Mouse (Mus musculus) G1E (cell line): ENCODE measurements at regions not wholly inside any gene's neighbourhood (a gene's known extent, or its start where the extent isn't known, plus 50 kb on each side); places are given as distances from the start of the nearest gene placed in this dataset.
"Not testable (repeated sequence)": the region's sequence is repeated elsewhere in the genome, so short reads cannot be mapped to it uniquely, and the experiment has no call there.

ENCODE experiments used
- ATAC-seq: 2 replicates; pipeline ENCODE4 v1.8.0; 2016; ENCODE audit warnings: mild to moderate bottlenecking; ENCODE audit not compliant: insufficient number of reproducible peaks, poor library complexity, low FRiP score, severe bottlenecking; ENCODE audit errors: extremely low read depth
- DNase-seq: peaks from one replicate; pipeline ENCODE4 v3.0.0; 2012; ENCODE audit warnings: low spot score
- H3K27me3 ChIP-seq: 2 replicates; pipeline ENCODE4 v1.6.1; 2012; ENCODE audit warnings: mild to moderate bottlenecking, low read length, inconsistent platforms; ENCODE audit not compliant: insufficient read depth
- H3K36me3 ChIP-seq: replicated peaks from 2 replicates; pipeline ENCODE3; 2012; ENCODE audit warnings: mild to moderate bottlenecking, inconsistent platforms
- H3K4me1 ChIP-seq: 2 replicates; pipeline ENCODE4 v1.6.1; 2012; ENCODE audit warnings: low read depth, low read length, inconsistent platforms, mixed read lengths; ENCODE audit not compliant: insufficient read depth
- H3K4me3 ChIP-seq: 2 replicates; pipeline ENCODE4 v1.5.1; 2012; ENCODE audit warnings: low read depth, mild to moderate bottlenecking, inconsistent platforms, low read length, moderate library complexity, mixed read lengths
- H3K9me3 ChIP-seq: replicated peaks from 2 replicates; pipeline ENCODE4 v1.6.1; 2012; ENCODE audit warnings: inconsistent platforms
- CTCF ChIP-seq: IDR thresholded peaks from 2 replicates; pipeline ENCODE4 v1.5.1; 2012; ENCODE audit warnings: low read depth, low read length, inconsistent platforms, mixed read lengths
- GATA1 ChIP-seq: IDR thresholded peaks from 2 replicates; pipeline ENCODE4 v1.6.1; 2012; ENCODE audit warnings: borderline replicate concordance, low read length, inconsistent platforms, mixed read lengths
- GATA2 ChIP-seq: IDR thresholded peaks from 2 replicates; pipeline ENCODE4 v1.6.1; 2012; ENCODE audit warnings: low read depth, low read length, inconsistent platforms, borderline replicate concordance
- POLR2AphosphoS5 ChIP-seq: IDR thresholded peaks from 2 replicates; pipeline ENCODE4 v1.6.1; 2012; ENCODE audit warnings: low read depth, low read length, inconsistent platforms; ENCODE audit not compliant: insufficient replicate concordance
- TAL1 ChIP-seq: conservative IDR thresholded peaks from 2 replicates; pipeline ENCODE4 v1.6.1; 2012; ENCODE audit warnings: low read depth, low read length, inconsistent platforms, mixed read lengths

DNA sequence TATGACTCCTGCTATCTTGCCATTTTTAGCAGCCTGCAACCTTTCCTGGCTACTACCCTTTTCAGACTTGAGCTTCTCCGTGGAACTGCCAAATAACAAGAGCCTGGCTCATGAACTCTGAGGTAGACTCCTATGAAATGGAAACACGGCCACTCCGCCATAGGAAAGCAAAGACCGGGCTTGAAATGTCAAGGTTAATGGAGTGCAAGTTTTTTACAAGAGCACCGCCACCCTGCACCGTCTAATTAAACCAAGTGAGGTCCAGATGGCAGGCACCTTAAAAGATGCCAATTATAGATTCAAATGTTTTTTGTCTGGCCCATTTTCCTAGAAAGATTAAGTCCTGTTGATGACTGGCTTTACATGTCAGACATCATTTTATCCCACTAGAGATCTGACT lies 818.0 kb upstream of the Sox9 start:
- H3K9me3 ChIP-seq: no peaks in the 10 kb centered on the region
- H3K4me3 ChIP-seq: no peak overlapping the region
- no peaks in the 10 kb centered on the region for H3K36me3 ChIP-seq
- H3K27me3 ChIP-seq: no peaks in the 10 kb centered on the region
- TF ChIP-seq CTCF: no peak
- TF ChIP-seq POLR2AphosphoS5: no peak
- no peak for TF ChIP-seq GATA2
- DNase-seq (no peak), ATAC-seq (no peak)
- H3K4me1 ChIP-seq: no peaks in the 10 kb centered on the region

DNA sequence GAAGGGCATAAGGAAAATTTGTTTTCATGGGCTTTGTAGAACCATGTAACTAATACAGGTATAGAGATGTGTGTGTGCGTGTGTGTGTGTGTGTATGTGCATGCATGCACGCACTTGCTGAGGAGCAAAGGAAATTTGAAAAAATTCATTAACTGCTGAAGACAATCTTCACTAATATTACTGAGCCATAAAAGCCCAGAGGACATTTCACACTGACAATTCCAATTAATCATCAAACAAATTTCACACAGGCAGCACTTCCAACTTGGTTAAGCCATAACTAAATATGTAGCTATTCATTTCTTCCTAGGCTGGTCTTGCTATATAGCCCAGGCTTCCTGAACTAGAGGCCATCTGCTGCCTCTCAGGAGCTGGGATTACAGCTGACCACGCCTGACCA lies 815.6 kb upstream of the Sox9 start:
- ATAC-seq (no peak), DNase-seq (no peak)
- no peaks in the 10 kb centered on the region for H3K36me3 ChIP-seq
- H3K4me1 ChIP-seq: no peaks in the 10 kb centered on the region
- TF ChIP-seq POLR2AphosphoS5 (no peak), TAL1 (no peak), CTCF (no peak), GATA1 (no peak), GATA2 (no peak)
- no peaks in the 10 kb centered on the region for H3K27me3 ChIP-seq
- H3K4me3 ChIP-seq: no peak overlapping the region
- H3K9me3 ChIP-seq: no peaks in the 10 kb centered on the region

DNA sequence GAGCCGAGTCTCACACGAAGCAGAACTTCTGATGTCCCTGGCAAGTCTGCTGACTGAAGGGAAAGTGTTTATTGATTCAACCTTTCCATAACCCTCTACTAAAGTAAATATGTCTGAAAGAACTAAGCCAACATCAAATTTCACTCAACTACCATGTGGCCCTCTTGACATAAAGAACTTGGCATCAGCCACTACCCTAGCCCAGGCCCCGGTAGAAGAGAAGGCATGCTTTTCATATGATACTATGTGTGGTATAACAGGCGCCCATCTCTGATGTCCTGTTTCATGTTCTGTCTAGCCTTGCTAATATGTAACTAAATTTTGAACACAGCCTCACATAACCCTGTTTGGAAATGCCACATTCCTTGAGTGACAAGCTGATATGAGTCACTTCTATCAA lies 811.0 kb upstream of the Sox9 start:
- TF ChIP-seq POLR2AphosphoS5 (no peak), GATA2 (no peak), GATA1 (no peak), TAL1 (no peak), CTCF (no peak)
- no peaks in the 10 kb centered on the region for H3K9me3 ChIP-seq
- no peak for DNase-seq
- H3K4me1 ChIP-seq: no peaks in the 10 kb centered on the region
- H3K27me3 ChIP-seq: no peaks in the 10 kb centered on the region
- H3K4me3 ChIP-seq: no peak overlapping the region
- no peak for ATAC-seq
- H3K36me3 ChIP-seq: no peaks in the 10 kb centered on the region

DNA sequence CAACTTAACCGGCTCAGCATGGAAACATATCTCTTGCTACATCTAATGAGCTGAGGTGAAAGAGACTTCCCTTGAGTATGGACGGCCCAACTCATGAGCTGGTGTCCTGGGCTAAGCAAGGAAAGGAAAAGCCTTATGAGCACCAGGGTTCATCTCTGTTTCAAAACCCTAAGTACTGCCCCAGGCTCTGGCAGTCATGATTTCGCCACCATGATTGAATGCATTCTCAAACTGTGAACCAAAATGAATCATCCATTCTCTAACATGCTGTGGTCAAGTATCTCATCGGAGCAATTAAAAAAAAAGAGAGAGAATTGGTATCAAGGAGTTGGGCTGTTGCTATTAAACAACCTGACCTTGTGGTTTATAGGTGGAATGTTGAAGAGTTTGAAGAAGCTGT lies 803.4 kb upstream of the Sox9 start:
- TF ChIP-seq POLR2AphosphoS5 (no peak), CTCF (no peak), GATA1 (no peak), TAL1 (no peak), GATA2 (no peak)
- Histone ChIP-seq H3K36me3 (no peaks in the 10 kb centered on the region), H3K4me3 (no peak overlapping the region), H3K9me3 (peaks cover 2% of the 10 kb centered on the region; the same call in 1 of the 2 replicates), H3K27me3 (no peaks in the 10 kb centered on the region), H3K4me1 (no peaks in the 10 kb centered on the region)
- ATAC-seq (no peak), DNase-seq (no peak)

DNA sequence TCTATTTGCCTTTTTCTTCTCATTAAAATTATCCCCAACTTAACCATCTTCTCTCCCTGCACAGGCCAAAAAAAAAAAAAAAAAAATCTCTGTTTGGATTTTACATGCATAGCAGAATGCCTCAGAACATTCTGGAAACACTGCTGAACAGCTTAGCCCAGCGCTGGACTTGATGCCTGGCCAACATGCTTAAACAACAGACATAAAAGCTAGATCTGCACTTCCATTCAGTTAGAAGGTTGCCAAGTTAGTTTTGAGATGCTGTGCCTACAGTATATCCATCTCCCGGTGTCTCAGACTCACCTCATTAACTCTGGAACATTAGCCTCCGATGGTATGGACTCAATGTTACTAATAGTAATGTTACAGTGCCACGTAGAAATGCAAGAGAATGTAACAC lies 785.6 kb upstream of the Sox9 start:
- Histone ChIP-seq H3K27me3 (no peaks in the 10 kb centered on the region), H3K4me1 (no peaks in the 10 kb centered on the region), H3K4me3 (no peak overlapping the region), H3K9me3 (no peaks in the 10 kb centered on the region), H3K36me3 (no peaks in the 10 kb centered on the region)
- no peak for ATAC-seq
- TF ChIP-seq GATA1: no peak
- no peak for TF ChIP-seq CTCF
- no peak for TF ChIP-seq TAL1
- TF ChIP-seq GATA2: no peak
- TF ChIP-seq POLR2AphosphoS5: no peak
- no peak for DNase-seq

DNA sequence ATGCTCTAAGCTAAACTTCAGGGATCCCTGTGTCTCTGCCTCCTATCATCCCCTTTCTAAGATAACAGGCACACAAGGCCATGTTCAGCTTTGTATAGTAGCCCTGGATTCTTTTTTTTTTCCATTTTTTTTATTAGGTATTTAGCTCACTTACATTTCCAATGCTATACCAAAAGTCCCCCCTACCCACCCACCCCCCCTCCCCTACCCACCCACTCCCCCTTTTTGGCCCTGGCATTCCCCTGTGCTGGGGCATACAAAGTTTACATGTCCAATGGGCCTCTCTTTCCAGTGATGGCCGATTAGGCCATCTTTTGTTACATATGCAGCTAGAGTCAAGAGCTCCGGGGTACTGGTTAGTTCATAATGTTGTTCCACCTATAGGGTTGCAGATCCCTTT lies 771.2 kb upstream of the Sox9 start:
- H3K9me3 ChIP-seq, H3K27me3 ChIP-seq, H3K4me3 ChIP-seq, H3K4me1 ChIP-seq, DNase-seq, H3K36me3 ChIP-seq, ATAC-seq: not testable (repeated sequence)

DNA sequence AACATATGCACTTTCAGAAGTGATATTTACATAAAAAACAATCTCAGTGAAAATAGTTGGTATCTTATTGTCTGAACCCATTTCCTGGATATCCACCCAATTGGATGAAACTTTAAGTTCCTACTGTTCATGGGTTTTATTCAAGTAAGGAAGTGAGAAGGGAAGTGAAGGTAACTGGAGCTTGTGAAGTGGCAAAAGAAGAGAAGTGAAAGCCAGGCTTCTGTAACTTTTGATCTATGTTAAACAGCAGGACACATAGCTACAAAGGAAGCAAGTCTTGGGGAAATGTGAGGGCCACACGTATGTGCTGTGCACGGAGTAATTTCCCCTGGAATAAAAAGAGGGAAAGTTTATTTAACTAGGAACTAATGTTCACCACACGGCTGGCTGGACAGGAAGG lies 764.1 kb upstream of the Sox9 start:
- Histone ChIP-seq H3K9me3 (no peaks in the 10 kb centered on the region), H3K27me3 (no peaks in the 10 kb centered on the region), H3K36me3 (no peaks in the 10 kb centered on the region), H3K4me1 (no peaks in the 10 kb centered on the region), H3K4me3 (no peak overlapping the region)
- DNase-seq (no peak), ATAC-seq (no peak)
- no peak for TF ChIP-seq TAL1
- no peak for TF ChIP-seq GATA2
- no peak for TF ChIP-seq POLR2AphosphoS5
- no peak for TF ChIP-seq CTCF
- no peak for TF ChIP-seq GATA1

DNA sequence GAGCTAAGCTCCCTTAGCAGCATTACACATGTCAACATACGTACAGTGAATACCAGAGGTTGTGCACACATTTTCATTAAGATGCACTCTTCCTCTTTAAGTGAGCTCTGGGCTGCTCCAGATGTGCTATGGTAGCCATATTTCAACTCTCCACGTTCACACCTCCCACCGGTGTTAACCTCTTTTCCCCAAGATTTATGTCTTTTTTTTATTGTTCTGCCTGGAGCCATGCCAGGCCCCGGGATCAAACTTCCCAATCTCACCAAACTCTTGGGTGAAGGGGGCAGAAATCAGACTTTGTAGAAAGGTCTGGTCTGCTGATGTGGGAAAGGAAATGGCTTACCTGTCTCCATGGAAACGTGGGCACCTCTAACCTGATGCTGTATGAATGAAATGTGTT lies 754.0 kb upstream of the Sox9 start:
- no peak overlapping the region for H3K4me3 ChIP-seq
- ATAC-seq (no peak), DNase-seq (no peak)
- no peaks in the 10 kb centered on the region for H3K4me1 ChIP-seq
- TF ChIP-seq TAL1: no peak
- no peak for TF ChIP-seq POLR2AphosphoS5
- TF ChIP-seq GATA2: no peak
- TF ChIP-seq GATA1: no peak
- no peak for TF ChIP-seq CTCF
- H3K27me3 ChIP-seq: no peaks in the 10 kb centered on the region
- H3K36me3 ChIP-seq: no peaks in the 10 kb centered on the region
- H3K9me3 ChIP-seq: no peaks in the 10 kb centered on the region
